Mouse (Mus musculus): ENCODE data around the gene Sptbn1. TPM values are rescaled to one million over a fixed set of nuclear protein-coding genes. Genes with fewer than 3 reads are reported as not detected.

The Sptbn1 gene
- total and polyA plus RNA-seq, 2 experiments from 2014 or later, result 150 to 328 TPM

GRCm38 (mm10) chr11:30154980-30155379, 113.0 kb downstream of the Sptbn1 start:
- Histone ChIP-seq H3K4me3 (ENCODE audit: low read depth, low read length) (no peak overlapping the region), H3K36me3 (ENCODE audit: insufficient read depth) (peaks cover 44% of the 10 kb centered on the region)
- no peak for TF ChIP-seq CTCF (IDR thresholded peaks at IDR 0.05; ENCODE audit: low read depth)

GRCm38 (mm10) chr11:30148888-30149287, 119.1 kb downstream of the Sptbn1 start:
- Histone ChIP-seq H3K9ac (no peak overlapping the region), H3K9me3 (ENCODE audit: low read length) (no peaks in the 10 kb centered on the region), H3K27ac (ENCODE audit: low read depth, low read length) (no peak overlapping the region), H3K4me3 (ENCODE audit: low read depth, low read length) (no peak overlapping the region), H3K36me3 (ENCODE audit: insufficient read depth) (peaks cover 80% of the 10 kb centered on the region), H3K27me3 (ENCODE audit: insufficient read depth, low read length) (no peaks in the 10 kb centered on the region), H3K4me1 (ENCODE audit: insufficient read depth) (no peaks in the 10 kb centered on the region), H3K4me2 (ENCODE audit: low read depth) (no peak overlapping the region)
- no peak for TF ChIP-seq CTCF (IDR thresholded peaks at IDR 0.05; ENCODE audit: low read depth)
- WGBS, result 95% methylated on average over 5 of the region's 5 CpGs
- ATAC-seq, result no peak
- no peak for DNase-seq

More at GRCm38 (mm10) chr11:30154980-30155379, 113.0 kb downstream of the Sptbn1 start:
- no peak overlapping the region for H3K27ac ChIP-seq (ENCODE audit: low read depth, low read length)
- DNase-seq, result no peak
- H3K27me3 ChIP-seq (ENCODE audit: insufficient read depth, low read length), result no peaks in the 10 kb centered on the region
- H3K9me3 ChIP-seq (ENCODE audit: low read length), result no peaks in the 10 kb centered on the region
- H3K9ac ChIP-seq, result no peak overlapping the region
- WGBS, result 91% methylated on average over 2 of the region's 2 CpGs
- H3K4me1 ChIP-seq (ENCODE audit: insufficient read depth), result no peaks in the 10 kb centered on the region
- no peak for ATAC-seq
- no peak overlapping the region for H3K4me2 ChIP-seq (ENCODE audit: low read depth)

DNA sequence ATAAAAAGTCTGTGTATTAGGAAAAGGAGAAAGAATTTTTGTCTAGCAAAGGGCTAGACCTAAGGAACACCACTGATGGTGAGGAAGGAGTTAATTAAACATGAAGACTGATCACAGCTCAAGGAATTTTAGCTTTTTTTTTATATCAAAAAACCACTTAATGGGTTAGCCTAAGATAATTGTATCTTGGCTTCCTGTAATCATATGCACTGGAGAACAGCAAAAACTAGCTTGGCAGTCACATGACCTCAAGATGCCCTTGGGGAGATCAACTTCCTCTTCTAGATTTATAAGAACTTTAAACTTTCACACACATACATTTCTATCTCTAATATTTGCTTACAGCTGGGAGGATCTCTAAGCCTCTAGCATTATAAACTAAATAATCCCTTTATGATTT, 119.6 kb downstream of the Sptbn1 start:
- Histone ChIP-seq H3K9me3 (ENCODE audit: low read length) (no peaks in the 10 kb centered on the region), H3K4me3 (ENCODE audit: low read depth, low read length) (no peak overlapping the region), H3K4me1 (ENCODE audit: insufficient read depth) (no peaks in the 10 kb centered on the region), H3K36me3 (ENCODE audit: insufficient read depth) (peaks cover 80% of the 10 kb centered on the region), H3K4me2 (ENCODE audit: low read depth) (no peak overlapping the region), H3K27ac (ENCODE audit: low read depth, low read length) (no peak overlapping the region), H3K9ac (no peak overlapping the region), H3K27me3 (ENCODE audit: insufficient read depth, low read length) (no peaks in the 10 kb centered on the region)
- no peak for TF ChIP-seq CTCF (IDR thresholded peaks at IDR 0.05; ENCODE audit: low read depth)
- DNase-seq, result no peak
- no peak for ATAC-seq

GRCm38 (mm10) chr11:30147882-30148281, 120.1 kb downstream of the Sptbn1 start:
- no peak overlapping the region for H3K4me2 ChIP-seq (ENCODE audit: low read depth)
- no peak overlapping the region for H3K27ac ChIP-seq (ENCODE audit: low read depth, low read length)
- H3K4me3 ChIP-seq (ENCODE audit: low read depth, low read length), result no peak overlapping the region
- H3K27me3 ChIP-seq (ENCODE audit: insufficient read depth, low read length), result no peaks in the 10 kb centered on the region
- peaks cover 80% of the 10 kb centered on the region for H3K36me3 ChIP-seq (ENCODE audit: insufficient read depth)
- DNase-seq, result no peak
- H3K9me3 ChIP-seq (ENCODE audit: low read length), result no peaks in the 10 kb centered on the region
- TF ChIP-seq CTCF (IDR thresholded peaks at IDR 0.05; ENCODE audit: low read depth), result no peak
- no peak overlapping the region for H3K9ac ChIP-seq
- WGBS, result 84% methylated on average over 1 of the region's 1 CpGs
- no peak for ATAC-seq
- H3K4me1 ChIP-seq (ENCODE audit: insufficient read depth), result no peaks in the 10 kb centered on the region

DNA sequence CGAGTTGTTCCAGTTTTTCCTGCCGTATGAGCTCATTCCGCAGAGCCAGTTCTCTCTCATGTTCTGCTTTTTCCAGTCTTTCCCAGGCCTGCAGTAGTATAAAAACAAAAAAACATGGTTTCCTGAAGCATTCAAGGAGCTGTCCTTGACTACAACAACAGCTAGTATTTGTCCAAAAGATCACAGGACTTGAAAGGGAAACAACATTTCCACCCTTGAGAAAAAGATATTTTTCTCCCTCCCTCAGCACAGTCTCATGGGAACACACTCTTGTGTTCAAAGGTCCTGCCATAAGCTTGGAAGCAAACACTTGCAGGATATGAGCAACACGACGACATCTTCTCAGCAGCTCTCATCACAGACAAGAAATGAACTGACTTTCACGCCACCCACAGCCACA, 124.9 kb downstream of the Sptbn1 start:
- H3K27ac ChIP-seq (ENCODE audit: low read depth, low read length), result no peak overlapping the region
- 85% methylated on average over 6 of the region's 6 CpGs for WGBS
- H3K4me1 ChIP-seq (ENCODE audit: insufficient read depth), result no peaks in the 10 kb centered on the region
- no peak overlapping the region for H3K4me2 ChIP-seq (ENCODE audit: low read depth)
- DNase-seq (no peak), ATAC-seq (no peak)
- H3K36me3 ChIP-seq (ENCODE audit: insufficient read depth), result peaks cover 94% of the 10 kb centered on the region
- H3K9me3 ChIP-seq (ENCODE audit: low read length), result no peaks in the 10 kb centered on the region
- no peaks in the 10 kb centered on the region for H3K27me3 ChIP-seq (ENCODE audit: insufficient read depth, low read length)
- H3K9ac ChIP-seq, result no peak overlapping the region
- no peak for TF ChIP-seq CTCF (IDR thresholded peaks at IDR 0.05; ENCODE audit: low read depth)
- H3K4me3 ChIP-seq (ENCODE audit: low read depth, low read length), result no peak overlapping the region

- Histone ChIP-seq H3K9ac (no peak overlapping the region), H3K27ac (ENCODE audit: low read depth, low read length) (no peak overlapping the region), H3K4me3 (ENCODE audit: low read depth, low read length) (no peak overlapping the region), H3K36me3 (ENCODE audit: insufficient read depth) (peaks cover 97% of the 10 kb centered on the region), H3K9me3 (ENCODE audit: low read length) (no peaks in the 10 kb centered on the region), H3K4me1 (ENCODE audit: insufficient read depth) (no peaks in the 10 kb centered on the region), H3K27me3 (ENCODE audit: insufficient read depth, low read length) (no peaks in the 10 kb centered on the region), H3K4me2 (ENCODE audit: low read depth) (no peak overlapping the region)
- 89% methylated on average over 17 of the region's 17 CpGs for WGBS
- no peak for TF ChIP-seq CTCF (IDR thresholded peaks at IDR 0.05; ENCODE audit: low read depth)
- DNase-seq (no peak), ATAC-seq (no peak)
Measured at GRCm38 (mm10) chr11:30139165-30139826, 128.7 kb downstream of the Sptbn1 start.

- H3K9ac ChIP-seq, result no peak overlapping the region
- H3K27ac ChIP-seq (ENCODE audit: low read depth, low read length), result no peak overlapping the region
- TF ChIP-seq CTCF (IDR thresholded peaks at IDR 0.05; ENCODE audit: low read depth), result no peak
- no peaks in the 10 kb centered on the region for H3K9me3 ChIP-seq (ENCODE audit: low read length)
- no peak overlapping the region for H3K4me3 ChIP-seq (ENCODE audit: low read depth, low read length)
- H3K4me1 ChIP-seq (ENCODE audit: insufficient read depth), result no peaks in the 10 kb centered on the region
- H3K36me3 ChIP-seq (ENCODE audit: insufficient read depth), result peaks cover 95% of the 10 kb centered on the region
- DNase-seq (no peak), ATAC-seq (no peak)
- H3K4me2 ChIP-seq (ENCODE audit: low read depth), result no peak overlapping the region
- 90% methylated on average over 12 of the region's 12 CpGs for WGBS
- H3K27me3 ChIP-seq (ENCODE audit: insufficient read depth, low read length), result no peaks in the 10 kb centered on the region
Measured at GRCm38 (mm10) chr11:30137081-30137480, 130.9 kb downstream of the Sptbn1 start.

Data from forebrain, postnatal 0 days (tissue).